Mouse (Mus musculus) limb, embryonic 11.5 days (tissue): ENCODE measurements at regions not wholly inside any gene's neighbourhood (a gene's known extent, or its start where the extent isn't known, plus 50 kb on each side); places are given as distances from the start of the nearest gene placed in this dataset.

Source experiments
- ATAC-seq: fragments of 200-750 bp; cut with Nextera tagmentation; 2 replicates; pipeline ENCODE4 v1.8.0; 2017; ENCODE audit warnings: low read depth; ENCODE audit not compliant: insufficient number of reproducible peaks, low FRiP score, low TSS enrichment
- DNase-seq: peaks from one replicate; pipeline ENCODE4 v3.0.0-alpha.2; 2015; ENCODE audit warnings: low spot score
- H3K27ac ChIP-seq: fragments of 300-500 bp; sonication (generic); replicated peaks from 2 replicates; pipeline ENCODE4 v1.5.1; 2014; ENCODE audit warnings: low read depth, mild to moderate bottlenecking, low read length
- H3K27me3 ChIP-seq: fragments of 300-500 bp; sonication (generic); 2 replicates; pipeline ENCODE4 v1.6.1; 2014; ENCODE audit warnings: mild to moderate bottlenecking, low read length, mixed read lengths; ENCODE audit not compliant: control insufficient read depth, insufficient read depth
- H3K36me3 ChIP-seq: fragments of 300-500 bp; sonication (generic); 2 replicates; pipeline ENCODE4 v1.6.1; 2014; ENCODE audit warnings: mild to moderate bottlenecking, low read length, moderate library complexity, mixed read lengths; ENCODE audit not compliant: control insufficient read depth, insufficient read depth
- H3K4me1 ChIP-seq: fragments of 300-500 bp; sonication (generic); 2 replicates; pipeline ENCODE4 v1.6.1; 2014; ENCODE audit warnings: low read length, mixed read lengths; ENCODE audit not compliant: control insufficient read depth, insufficient read depth
- H3K4me2 ChIP-seq: fragments of 300-500 bp; sonication (generic); 2 replicates; pipeline ENCODE4 v1.6.1; 2014; ENCODE audit warnings: low read depth, mild to moderate bottlenecking, moderate library complexity; ENCODE audit not compliant: severe bottlenecking
- H3K4me3 ChIP-seq: fragments of 300-500 bp; sonication (generic); 2 replicates; pipeline ENCODE4 v1.5.1; 2014; ENCODE audit warnings: low read depth, low read length
- H3K9ac ChIP-seq: fragments of 300-500 bp; sonication (generic); 2 replicates; pipeline ENCODE4 v1.6.1; 2014; ENCODE audit warnings: mild to moderate bottlenecking, low read length
- H3K9me3 ChIP-seq: fragments of 300-500 bp; sonication (generic); 2 replicates; pipeline ENCODE4 v1.6.1; 2016; ENCODE audit warnings: low read length; ENCODE audit not compliant: control insufficient read depth
- WGBS: fragments of 180-500 bp; shearing (Covaris S2); extraction: QIAGEN DNeasy Blood & Tissue Kit; methylation state at CpG from one replicate; pipeline ENCODE4 v1.1.7; 2014; 5-methylcytosine and 5-hydroxymethylcytosine counted together

DNA sequence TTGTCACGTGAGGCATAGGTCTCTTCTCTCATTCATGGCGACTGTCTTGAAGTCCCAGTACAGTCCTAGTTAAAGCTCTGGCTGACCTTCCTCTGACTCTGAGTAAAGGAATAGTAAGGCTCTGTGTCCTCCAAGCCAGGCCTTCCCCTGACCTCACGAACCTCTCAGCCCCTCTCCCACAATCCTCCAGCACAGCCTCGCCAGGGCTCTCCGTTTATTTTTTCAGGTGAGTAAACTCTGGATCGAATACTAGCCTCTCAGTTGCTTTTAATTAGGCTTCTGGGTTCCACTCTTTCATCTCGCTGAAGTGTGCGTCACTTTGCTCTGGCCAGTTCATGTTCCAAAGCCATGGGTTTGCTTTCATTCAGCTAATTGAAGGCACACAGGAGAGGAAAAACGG, 133.8 kb downstream of the Mylk4 start:
- Histone ChIP-seq H3K27me3 (no peaks in the 10 kb centered on the region), H3K9me3 (no peaks in the 10 kb centered on the region), H3K36me3 (no peaks in the 10 kb centered on the region), H3K4me2 (no peak overlapping the region), H3K27ac (no peak overlapping the region), H3K4me3 (no peak overlapping the region), H3K4me1 (no peaks in the 10 kb centered on the region), H3K9ac (no peak overlapping the region)
- ATAC-seq = no peak
- 35% methylated on average over 9 of the region's 9 CpGs for WGBS
- DNase-seq = no peak

DNA sequence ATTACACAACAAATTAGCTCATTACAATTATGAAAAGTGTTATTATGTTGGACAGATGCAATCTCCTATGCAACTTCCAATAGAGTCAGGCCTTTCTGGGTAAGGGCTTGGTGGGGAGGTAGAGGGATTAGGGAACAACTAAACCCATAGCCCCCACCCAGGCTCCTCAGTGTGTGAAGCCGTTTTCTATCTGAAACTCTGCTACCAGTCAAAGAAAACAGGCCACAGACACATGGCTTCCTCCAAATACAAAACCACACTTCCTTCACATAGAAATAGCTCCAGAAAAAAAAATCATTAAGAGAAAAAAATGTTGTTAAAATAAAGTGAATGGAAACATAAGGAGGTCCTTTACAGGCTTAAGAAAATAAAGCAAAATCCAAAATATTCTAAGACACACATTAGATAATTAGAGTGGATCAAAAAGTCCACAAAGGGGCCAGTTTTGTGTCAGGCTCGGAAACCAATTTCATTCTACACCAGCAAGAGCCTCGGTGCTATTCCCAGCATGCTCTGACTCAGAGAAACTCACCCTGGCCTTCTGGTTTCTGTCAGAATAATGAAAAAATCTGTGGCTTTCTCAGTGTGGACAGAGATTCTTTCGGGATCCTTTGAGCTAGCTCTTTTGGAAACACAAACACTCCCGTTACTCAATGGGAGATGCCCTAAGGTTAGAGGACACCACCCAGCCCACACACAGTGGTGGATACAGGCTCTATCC, 140.6 kb downstream of the Mylk4 start:
- WGBS = 72% methylated on average over 5 of the region's 5 CpGs

DNA sequence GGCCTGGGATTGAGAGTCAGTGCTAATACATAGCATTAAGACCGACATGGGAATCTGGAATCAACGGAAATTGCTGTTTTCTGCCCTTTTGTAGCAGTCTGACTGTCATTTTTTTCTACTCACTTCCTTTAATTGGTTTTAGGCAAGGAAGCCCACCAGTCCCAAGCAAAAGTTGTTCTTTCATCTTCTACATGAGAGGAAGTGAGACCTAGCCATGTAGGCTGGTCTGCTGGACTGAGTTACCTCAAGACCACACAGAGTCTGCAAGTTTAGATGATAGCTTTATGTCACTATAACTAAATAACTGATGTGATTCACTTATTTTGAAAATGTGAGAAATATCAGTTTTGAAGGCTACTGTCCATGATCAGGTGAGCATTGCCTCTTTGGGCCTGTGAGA, 142.8 kb downstream of the Mylk4 start:
- no peaks in the 10 kb centered on the region for H3K36me3 ChIP-seq
- no peak for DNase-seq
- no peaks in the 10 kb centered on the region for H3K9me3 ChIP-seq
- no peak overlapping the region for H3K27ac ChIP-seq
- no peaks in the 10 kb centered on the region for H3K27me3 ChIP-seq
- H3K9ac ChIP-seq = no peak overlapping the region
- no peak overlapping the region for H3K4me2 ChIP-seq
- no peaks in the 10 kb centered on the region for H3K4me1 ChIP-seq
- WGBS = 93% methylated on average over 2 of the region's 2 CpGs
- no peak for ATAC-seq
- H3K4me3 ChIP-seq = no peak overlapping the region

More for the DNA sequence above, 140.6 kb downstream of the Mylk4 start:
- Histone ChIP-seq H3K9me3 (no peaks in the 10 kb centered on the region), H3K4me1 (no peaks in the 10 kb centered on the region), H3K36me3 (no peaks in the 10 kb centered on the region), H3K4me3 (no peak overlapping the region), H3K27me3 (no peaks in the 10 kb centered on the region), H3K9ac (no peak overlapping the region), H3K27ac (no peak overlapping the region), H3K4me2 (no peak overlapping the region)
- ATAC-seq (no peak), DNase-seq (no peak)

DNA sequence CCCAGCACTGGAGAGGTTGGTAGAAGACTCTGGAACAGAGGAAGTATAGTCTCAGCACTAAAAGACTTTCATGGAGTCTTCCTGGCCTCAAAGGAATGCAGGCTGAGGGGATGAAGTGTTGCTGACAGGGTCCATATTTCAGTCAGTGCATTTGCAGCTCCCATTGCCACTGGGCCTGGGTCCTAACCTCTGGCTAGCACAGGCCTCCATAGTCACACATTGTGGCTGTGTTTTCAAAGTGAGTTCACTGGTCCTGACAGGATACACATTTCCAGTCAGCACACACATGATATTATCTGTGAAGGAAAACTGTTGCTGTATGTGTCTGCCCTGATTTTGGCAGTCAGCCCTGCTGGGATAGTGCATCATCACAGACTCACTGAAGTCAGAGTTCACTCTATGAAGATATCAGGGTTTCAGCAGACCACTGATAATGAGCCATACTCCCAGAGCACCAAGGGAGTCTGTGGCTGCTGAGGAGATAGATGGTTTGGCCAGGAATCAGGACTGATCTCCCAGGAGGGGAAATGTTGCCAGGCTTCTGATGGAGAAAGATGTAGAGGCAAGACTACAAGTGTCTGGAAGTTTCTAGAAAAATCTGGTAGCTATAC, 153.5 kb downstream of the Mylk4 start:
- H3K27ac ChIP-seq = no peak overlapping the region

DNA sequence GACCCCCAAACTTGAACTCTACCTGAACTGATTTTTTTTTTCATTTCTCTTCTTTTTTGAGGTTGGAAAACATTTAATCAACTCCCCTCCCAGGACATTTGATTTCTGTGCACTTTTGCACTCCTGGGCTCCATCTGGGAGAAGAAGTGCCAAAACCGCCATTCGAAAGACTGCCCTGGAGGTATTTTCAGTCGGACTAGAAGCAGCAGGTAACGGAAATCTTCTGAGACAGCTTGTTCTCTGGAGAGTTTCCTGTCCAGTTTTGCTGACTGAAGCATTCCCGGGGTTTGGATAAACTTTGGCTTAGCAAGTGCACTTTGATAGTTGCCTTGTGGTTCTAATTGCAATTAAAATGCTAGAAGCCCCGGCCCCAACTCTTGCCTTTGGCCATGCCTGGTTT, 169.8 kb downstream of the Mylk4 start:
- Histone ChIP-seq H3K4me3 (no peak overlapping the region), H3K4me2 (no peak overlapping the region), H3K4me1 (peaks cover 34% of the 10 kb centered on the region), H3K9ac (no peak overlapping the region), H3K27me3 (no peaks in the 10 kb centered on the region), H3K9me3 (no peaks in the 10 kb centered on the region), H3K27ac (no peak overlapping the region), H3K36me3 (no peaks in the 10 kb centered on the region)
- 21% methylated on average over 6 of the region's 6 CpGs for WGBS
- DNase-seq = no peak
- ATAC-seq = no peak

More for the DNA sequence above, 153.5 kb downstream of the Mylk4 start:
- H3K9me3 ChIP-seq = no peaks in the 10 kb centered on the region
- H3K4me3 ChIP-seq = no peak overlapping the region
- no peak for DNase-seq
- no peaks in the 10 kb centered on the region for H3K36me3 ChIP-seq
- no peak overlapping the region for H3K4me2 ChIP-seq
- H3K9ac ChIP-seq = no peak overlapping the region
- no peaks in the 10 kb centered on the region for H3K4me1 ChIP-seq
- no peaks in the 10 kb centered on the region for H3K27me3 ChIP-seq
- ATAC-seq = no peak

DNA sequence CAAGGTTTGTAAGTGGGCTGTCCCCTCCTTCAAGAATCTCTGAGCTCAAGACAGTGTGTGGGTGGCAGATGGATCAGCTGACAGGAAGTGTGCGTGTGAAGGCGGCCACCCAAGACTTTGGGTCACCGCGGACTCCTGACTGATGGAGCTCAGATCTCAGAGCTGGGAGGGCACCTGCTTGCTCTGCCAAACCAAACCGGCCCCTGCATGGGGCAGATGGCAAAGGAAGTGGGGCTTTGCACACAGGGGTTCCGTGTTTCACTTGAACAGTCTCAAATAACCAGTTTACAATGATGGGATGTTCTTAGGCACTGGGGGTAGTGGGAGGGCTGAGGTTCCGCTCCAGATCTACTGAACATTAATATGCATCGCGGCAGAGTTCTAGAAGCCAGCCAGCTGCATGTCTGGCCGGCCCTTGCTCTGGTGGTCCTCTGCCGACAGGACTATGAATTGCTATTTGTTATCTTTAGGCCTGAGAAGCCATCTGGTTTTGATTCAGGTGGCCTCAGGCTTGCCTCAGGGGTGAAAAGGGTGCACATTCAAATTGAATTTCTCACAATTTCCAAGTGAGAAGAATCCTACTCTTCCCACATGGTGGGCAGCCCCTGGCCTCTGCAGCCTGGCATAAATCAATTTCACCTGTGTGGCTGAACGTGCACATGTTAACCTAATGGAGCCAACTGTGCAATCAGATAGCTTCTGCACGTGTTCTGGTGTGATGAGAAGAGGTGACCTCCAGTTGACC, 172.0 kb downstream of the Mylk4 start:
- H3K9me3 ChIP-seq = no peaks in the 10 kb centered on the region
- 22% methylated on average over 13 of the region's 13 CpGs for WGBS
- no peaks in the 10 kb centered on the region for H3K27me3 ChIP-seq
- H3K36me3 ChIP-seq = no peaks in the 10 kb centered on the region
- 0 out of 2 replicates have a peak overlapping the region, but pooled peaks have one; percentile 14 for H3K27ac ChIP-seq
- H3K9ac ChIP-seq = no peak overlapping the region
- peak; percentile 72 for DNase-seq
- peak; percentile 75 for ATAC-seq
- H3K4me3 ChIP-seq = no peak overlapping the region
- H3K4me1 ChIP-seq = peaks cover 34% of the 10 kb centered on the region
- peak overlapping the region; percentile 25; the same call in 1 of the 2 replicates for H3K4me2 ChIP-seq

DNA sequence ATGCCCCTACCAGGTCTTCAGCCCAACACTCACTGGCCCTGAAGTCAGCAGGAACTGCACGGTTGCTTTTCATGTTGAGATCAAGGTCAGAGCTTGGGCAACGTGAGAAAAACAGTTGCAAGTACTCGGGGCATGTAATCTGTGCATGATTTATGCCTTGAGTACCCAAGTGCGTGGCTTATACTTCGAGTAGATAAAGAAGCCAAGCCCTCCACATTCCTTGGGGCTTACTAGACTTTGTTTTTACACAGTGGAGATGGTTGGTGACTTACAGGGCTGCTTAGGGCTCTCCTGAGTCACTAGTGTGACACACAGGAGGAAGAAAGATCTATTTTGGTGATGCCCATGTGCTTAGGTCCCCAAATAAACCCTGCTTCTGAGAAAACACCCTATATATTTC, 172.8 kb downstream of the Mylk4 start:
- 26% methylated on average over 5 of the region's 5 CpGs for WGBS
- Histone ChIP-seq H3K4me1 (peaks cover 34% of the 10 kb centered on the region), H3K9me3 (no peaks in the 10 kb centered on the region), H3K4me3 (no peak overlapping the region), H3K4me2 (no peak overlapping the region), H3K27me3 (no peaks in the 10 kb centered on the region), H3K36me3 (no peaks in the 10 kb centered on the region), H3K9ac (no peak overlapping the region), H3K27ac (0 out of 2 replicates have a peak overlapping the region, but pooled peaks have one; percentile 6)
- DNase-seq (no peak), ATAC-seq (no peak)

DNA sequence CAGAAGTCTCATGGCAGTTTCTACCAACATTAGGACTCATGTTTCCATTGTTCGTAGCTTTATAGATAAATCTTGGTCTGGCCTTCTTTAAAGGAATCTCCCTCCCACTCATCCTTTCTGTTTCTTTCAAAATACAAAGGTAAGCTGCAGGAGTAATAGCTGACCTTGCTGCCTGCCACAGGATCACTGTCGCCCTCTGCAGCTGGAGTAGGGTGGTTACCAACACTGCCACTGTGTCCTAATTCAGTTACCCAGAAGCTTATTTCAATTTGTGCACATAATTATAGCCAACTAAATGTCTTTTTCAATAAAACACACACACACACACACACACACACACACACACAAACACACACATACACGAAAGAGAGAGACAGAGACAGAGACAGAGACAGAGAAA, 175.3 kb downstream of the Mylk4 start:
- no peak overlapping the region for H3K27ac ChIP-seq
- no peak for ATAC-seq
- 76% methylated on average over 3 of the region's 3 CpGs for WGBS
- H3K4me2 ChIP-seq = no peak overlapping the region
- no peaks in the 10 kb centered on the region for H3K27me3 ChIP-seq
- H3K4me3 ChIP-seq = no peak overlapping the region
- no peak for DNase-seq
- no peak overlapping the region for H3K9ac ChIP-seq
- no peaks in the 10 kb centered on the region for H3K9me3 ChIP-seq
- H3K36me3 ChIP-seq = no peaks in the 10 kb centered on the region
- H3K4me1 ChIP-seq = peaks cover 17% of the 10 kb centered on the region
